Mouse (Mus musculus) bone marrow, adult 2 months (tissue): ENCODE measurements at regions not wholly inside any gene's neighbourhood (a gene's known extent, or its start where the extent isn't known, plus 50 kb on each side); places are given as distances from the start of the nearest gene placed in this dataset.
A peak's percentile ranks its signal among the peaks of the same experiment; 100 is the strongest.

Source experiments
- CTCF ChIP-seq: fragments of 200-500 bp; IDR thresholded peaks from 2 replicates; pipeline ENCODE4 v1.5.1; 2011; ENCODE audit warnings: low read length, control low read depth; ENCODE audit not compliant: control insufficient read depth, insufficient read depth
- POLR2A ChIP-seq: fragments of 200-500 bp; IDR thresholded peaks from 2 replicates; pipeline ENCODE4 v1.6.1; 2011; ENCODE audit warnings: low read depth, mild to moderate bottlenecking, control low read depth, low read length, borderline replicate concordance; ENCODE audit not compliant: control insufficient read depth

GRCm38 (mm10) chr2:19715564-19716238, 58.1 kb downstream of the Otud1 start:
- TF ChIP-seq CTCF, result peak; percentile 55
- no peak for TF ChIP-seq POLR2A
